Mouse (Mus musculus) heart, postnatal 36 days (tissue): ENCODE data around the gene Olfr1419. TPM values are rescaled to one million over a fixed set of nuclear protein-coding genes. Genes with fewer than 3 reads are reported as not detected.
"Not testable (repeated sequence)": the region's sequence is repeated elsewhere in the genome, so short reads cannot be mapped to it uniquely, and the experiment has no call there.

Experiments
- DNase-seq, 2 experiments: peaks; one replicate each; pipeline ENCODE4 v3.0.0; 2021 to 2022
- intact Hi-C: fragments of 180-260 bp; cut with DNase I; formaldehyde crosslinking; loops from one replicate; pipeline ENCODE4 v1.15.1; 2025
- total RNA-seq, 2 experiments: library from RNA; stranded (reverse); gene quantifications; 2 replicates each; pipeline ENCODE4 v1.2.3; 2021

The Olfr1419 gene
- total RNA-seq = not detected

- intact Hi-C loops = no loop called here
- DNase-seq = no peak
Observed at GRCm38 (mm10) chr19:11875006-11875405, at the start of gene Olfr1419. Olfr1419 (minus strand) TSS chr19:11875106.

GRCm38 (mm10) chr19:11922515-11922914 is 47.6 kb upstream of the Olfr1419 start:
- intact Hi-C loops, DNase-seq: not testable (repeated sequence)

GRCm38 (mm10) chr19:11922068-11922467 is 47.2 kb upstream of the Olfr1419 start:
- no peak for DNase-seq
- intact Hi-C loops = no loop called here

- no peak for DNase-seq
- intact Hi-C loops = no loop called here
Observed at GRCm38 (mm10) chr19:11915804-11916203, 40.9 kb upstream of the Olfr1419 start.

GRCm38 (mm10) chr19:11912533-11913121 is 37.7 kb upstream of the Olfr1419 start:
- intact Hi-C loops = loop anchor here (2.0 kb wide), 3 partner anchors 52 to 136 kb away; partner anchors contain the start of gene Osbp
- peak; percentile 56 to 72 for DNase-seq

GRCm38 (mm10) chr19:11912037-11912532 is 37.2 kb upstream of the Olfr1419 start, which contains the start of gene Patl1:
Patl1 (plus strand) TSS chr19:11912399.
- DNase-seq = peak; percentile 96
- intact Hi-C loops = loop anchor here (2.0 kb wide), 3 partner anchors 53 to 135 kb away; partner anchors contain the start of gene Osbp

DNA sequence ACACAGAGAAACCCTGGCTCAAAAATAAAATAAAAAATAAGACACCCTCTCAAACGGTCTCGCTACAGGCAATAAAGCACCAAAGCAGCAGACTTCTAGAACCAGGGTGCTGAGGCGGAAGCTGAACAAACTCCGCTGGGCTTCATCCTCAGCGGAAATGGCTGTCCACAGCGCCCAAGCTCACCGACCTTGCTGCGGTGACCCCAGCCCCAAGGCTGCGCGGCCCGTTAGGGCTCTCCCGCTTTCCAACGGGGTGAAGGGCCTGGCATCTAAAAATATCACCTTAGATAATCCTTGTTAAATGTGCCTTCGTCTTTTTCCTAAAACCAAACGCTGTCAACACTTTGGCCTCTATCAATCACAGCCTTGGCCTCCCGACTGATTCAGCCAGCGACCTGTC is 36.7 kb upstream of the Olfr1419 start:
- no peak for DNase-seq
- intact Hi-C loops = loop anchor here (2.0 kb wide), 5 partner anchors 53 to 141 kb away; partner anchors contain the start of genes Mrpl16 and Osbp

DNA sequence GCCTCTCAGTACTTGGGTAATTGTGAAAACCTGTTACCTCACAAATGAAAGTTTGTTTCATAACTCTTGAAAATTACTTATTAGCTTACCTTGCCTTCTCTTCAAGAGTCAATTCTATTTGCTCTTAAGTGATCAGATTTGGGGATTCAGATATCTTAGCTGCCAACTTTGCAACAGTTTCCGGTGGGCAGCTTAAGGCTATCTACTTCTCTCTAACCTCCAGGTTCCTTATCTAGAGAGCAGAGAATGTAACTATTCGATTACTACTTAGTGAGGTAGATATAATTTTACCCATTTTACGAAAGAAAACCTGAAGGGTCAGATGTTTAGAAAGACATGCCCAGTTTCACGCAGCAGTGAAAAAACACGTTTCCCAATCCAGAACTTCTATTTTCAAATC is 36.1 kb upstream of the Olfr1419 start:
- intact Hi-C loops = loop anchor here (2.0 kb wide), 2 partner anchors 88 to 140 kb away; partner anchors contain the start of gene Mrpl16

DNA sequence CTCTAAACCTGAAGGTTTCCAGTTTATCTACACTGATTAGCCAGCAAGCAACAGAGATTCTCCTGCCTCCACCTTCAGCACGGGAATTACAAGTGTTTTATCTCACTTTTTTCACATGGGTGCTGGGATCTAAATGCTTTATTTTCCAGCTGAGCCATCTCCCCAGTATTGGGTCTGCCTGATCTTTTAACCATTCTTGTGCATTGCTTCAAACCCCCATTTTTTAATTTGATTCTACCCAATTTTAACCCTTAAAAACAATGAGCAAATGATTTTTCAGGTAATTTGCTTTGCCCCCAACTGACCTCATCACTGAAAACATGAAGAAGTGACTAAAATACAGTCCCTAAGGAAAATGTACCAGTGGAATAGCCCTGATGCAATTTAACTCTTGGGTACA is 11.4 kb upstream of the Olfr1419 start, which contains the start of gene Olfr1420:
Gene Olfr1420 (plus strand): TSS at position 301 of the 400 bp plus-strand sequence.
- intact Hi-C loops = no loop called here

More for the DNA sequence above, 36.1 kb upstream of the Olfr1419 start:
- DNase-seq = no peak

DNA sequence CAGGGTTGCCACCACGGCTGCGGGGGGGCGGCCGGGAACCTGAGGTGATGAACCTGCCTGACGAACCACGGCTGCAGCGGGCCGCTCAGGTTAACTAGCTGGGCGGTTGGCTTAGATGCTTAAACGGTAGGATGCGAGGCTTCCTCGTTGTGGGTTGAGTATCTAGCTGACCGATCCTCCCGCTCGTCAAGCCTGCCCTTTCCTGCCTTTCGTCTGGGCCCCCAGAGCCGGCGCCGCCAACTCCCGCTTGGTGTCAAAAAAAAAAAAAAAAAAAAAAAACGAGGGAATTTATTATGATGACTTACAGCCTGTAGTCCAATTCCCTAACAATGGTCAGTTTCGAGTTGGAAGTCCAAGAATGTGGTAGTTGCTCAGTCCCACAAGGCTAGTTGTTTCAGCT is 3.5 kb upstream of the Olfr1419 start:
- DNase-seq, intact Hi-C loops: not testable (repeated sequence)

More for the DNA sequence above, 11.4 kb upstream of the Olfr1419 start, which contains the start of gene Olfr1420:
- no peak for DNase-seq

GRCm38 (mm10) chr19:11867837-11868236 is 7.1 kb downstream of the Olfr1419 start:
- no peak for DNase-seq
- intact Hi-C loops = no loop called here

DNA sequence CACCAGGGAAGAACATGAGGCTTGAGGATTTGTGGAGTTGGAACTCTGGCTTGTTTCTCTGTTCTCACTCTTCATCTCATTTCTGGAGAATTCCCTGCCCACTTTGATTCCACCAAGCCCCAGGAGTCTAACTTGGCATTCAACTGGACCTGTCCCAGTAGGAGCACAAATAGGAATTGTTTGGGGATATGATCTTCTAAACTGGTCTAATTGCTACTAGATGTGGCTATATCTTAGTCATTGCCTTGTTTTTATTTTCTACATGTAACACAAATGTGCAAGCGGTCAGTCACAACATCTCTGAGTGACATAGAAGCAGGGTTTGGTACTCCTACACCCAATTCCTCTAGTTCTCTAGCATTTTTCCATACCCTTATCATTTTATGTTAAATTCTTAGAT is 13.9 kb downstream of the Olfr1419 start, which contains the start of gene Olfr1418:
Gene Olfr1418 (minus strand): TSS at position 101 of the 400 bp plus-strand sequence.
- no peak for DNase-seq
- intact Hi-C loops = no loop called here

GRCm38 (mm10) chr19:11856506-11856905 is 18.4 kb downstream of the Olfr1419 start:
- DNase-seq = no peak
- intact Hi-C loops = no loop called here

DNA sequence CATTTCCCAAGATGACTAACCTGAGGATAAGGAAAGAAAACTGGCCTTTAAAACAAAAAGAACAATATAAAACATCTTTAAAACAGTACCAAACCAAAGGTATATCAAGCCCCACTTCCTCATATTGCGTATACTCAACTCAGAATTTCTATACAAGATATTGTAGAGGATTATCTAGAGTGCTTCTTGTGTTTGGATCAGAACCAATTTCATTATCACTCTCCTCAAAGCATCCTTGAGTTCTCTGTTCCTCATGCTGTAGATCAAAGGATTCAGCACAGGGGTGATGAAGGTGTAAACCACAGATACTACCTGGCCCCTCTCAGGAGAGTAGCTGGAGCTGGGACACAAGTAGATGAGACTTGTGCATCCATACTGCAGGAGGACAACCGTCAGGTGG is 20.1 kb downstream of the Olfr1419 start:
- no peak for DNase-seq
- intact Hi-C loops = no loop called here

GRCm38 (mm10) chr19:11852652-11853051 is 22.3 kb downstream of the Olfr1419 start:
- intact Hi-C loops = no loop called here
- no peak for DNase-seq

GRCm38 (mm10) chr19:11846333-11846732 is 28.6 kb downstream of the Olfr1419 start:
- DNase-seq = no peak
- intact Hi-C loops = no loop called here

GRCm38 (mm10) chr19:11839119-11839518 is 35.8 kb downstream of the Olfr1419 start, which contains the start of gene Olfr1417:
Olfr1417 (minus strand) TSS chr19:11839219.
- intact Hi-C loops = no loop called here
- DNase-seq = no peak

DNA sequence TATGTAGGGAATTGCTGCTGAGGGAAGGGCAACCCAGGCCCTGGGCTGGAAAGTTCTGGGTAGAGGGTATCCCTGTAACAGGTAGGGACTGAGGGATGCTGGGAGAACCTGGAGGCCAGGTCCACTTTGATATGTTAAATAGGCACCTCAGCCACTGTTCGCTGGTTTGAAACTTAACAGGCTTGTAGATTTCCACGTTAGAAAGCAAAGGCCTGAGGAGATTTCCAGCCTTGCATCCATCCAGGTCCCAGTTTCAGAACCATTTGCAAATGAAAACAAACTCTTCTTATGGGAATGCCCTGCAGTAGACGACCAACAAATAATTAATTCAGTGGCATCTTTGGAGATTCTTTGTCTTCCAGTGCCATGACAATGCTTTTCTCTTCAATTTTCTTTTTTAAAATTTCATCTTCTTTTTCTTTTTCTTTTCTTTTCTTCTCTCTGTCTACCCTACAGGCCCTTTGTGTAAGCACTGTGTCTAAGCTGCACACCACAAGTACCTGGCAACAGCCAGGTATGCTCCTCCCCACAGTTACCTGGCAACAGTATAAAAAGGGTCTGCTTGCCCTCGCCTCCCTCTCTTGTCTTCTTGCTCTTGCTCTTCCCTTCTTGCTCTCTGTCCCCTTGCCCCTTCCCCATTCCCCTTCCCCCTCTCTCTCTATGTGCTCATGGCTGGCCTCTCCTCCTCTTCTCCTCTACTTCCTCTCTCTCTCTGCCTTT is 51.4 kb downstream of the Olfr1419 start:
- intact Hi-C loops = loop anchor here (2.0 kb wide), 1 partner anchor 87 kb away; no protein-coding TSS in a partner anchor
- DNase-seq = no peak

- intact Hi-C loops = loop anchor here (1.0 kb wide), 1 partner anchor 43 kb away; no protein-coding TSS in a partner anchor
Observed at GRCm38 (mm10) chr19:11820211-11820610, 54.7 kb downstream of the Olfr1419 start.

GRCm38 (mm10) chr19:11819800-11820199 is 55.1 kb downstream of the Olfr1419 start:
- intact Hi-C loops = loop anchor here (1.0 to 5.0 kb wide), 2 partner anchors 42 to 193 kb away; no protein-coding TSS in a partner anchor
- DNase-seq = peak; percentile 82 to 88

More at GRCm38 (mm10) chr19:11820211-11820610, 54.7 kb downstream of the Olfr1419 start:
- DNase-seq = no peak
